Mouse (Mus musculus) bone marrow, adult 2 months (tissue): Measurements from ENCODE around the gene Magi3.

Experiments
- CTCF ChIP-seq: fragments of 200-500 bp; IDR thresholded peaks from 2 replicates; pipeline ENCODE4 v1.5.1; 2011; ENCODE audit warnings: low read length, control low read depth; ENCODE audit not compliant: control insufficient read depth, insufficient read depth
- POLR2A ChIP-seq: fragments of 200-500 bp; IDR thresholded peaks from 2 replicates; pipeline ENCODE4 v1.6.1; 2011; ENCODE audit warnings: low read depth, mild to moderate bottlenecking, control low read depth, low read length, borderline replicate concordance; ENCODE audit not compliant: control insufficient read depth

DNA sequence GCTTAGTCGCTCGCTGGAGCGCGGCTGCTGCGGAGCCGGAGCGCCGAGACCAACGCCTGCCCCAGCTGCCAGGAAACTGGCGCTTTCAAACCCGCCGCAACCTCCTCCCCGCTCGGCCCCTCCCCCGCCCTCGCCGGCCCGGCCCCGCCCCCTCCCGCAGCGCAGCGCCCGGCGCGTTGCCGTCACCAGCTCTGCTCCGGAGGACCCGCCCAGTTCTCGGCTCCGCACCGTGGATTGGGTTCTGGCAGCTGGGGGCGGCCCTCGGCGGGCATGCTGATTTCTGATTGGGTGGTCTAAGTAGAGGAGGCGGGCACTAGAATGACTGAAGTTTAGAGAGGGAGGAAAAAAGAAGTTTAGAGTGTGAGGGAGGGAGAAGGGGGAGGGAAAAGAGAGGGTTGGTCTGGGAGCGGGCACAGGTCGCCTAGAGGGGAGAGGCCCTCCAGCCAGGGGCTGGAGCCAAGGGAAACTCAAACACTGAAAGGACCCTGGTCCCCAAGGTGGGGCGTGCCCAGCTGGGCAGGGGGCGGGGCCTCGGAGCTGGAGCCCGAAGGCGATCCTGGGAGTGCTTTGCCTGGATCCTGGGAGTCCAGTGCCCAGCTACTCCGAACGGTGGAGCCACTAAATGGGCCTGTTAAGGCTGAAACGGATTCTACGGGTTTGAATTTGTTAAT, at the start of gene Magi3:
- TF ChIP-seq POLR2A (peak; percentile 91), CTCF (no peak)
